Mouse (Mus musculus) right cerebral cortex, postnatal 10 days (tissue): ENCODE measurements around the gene Dlgap3.

Experiments
- DNase-seq, 2 experiments: peaks; one replicate each; pipeline ENCODE4 v3.0.0; 2021; ENCODE audit warnings: low spot score in 2 of 2

The Dlgap3 gene

GRCm38 (mm10) chr4:127258186-127258897 is 89.3 kb downstream of the Dlgap3 start:
- DNase-seq = no peak

GRCm38 (mm10) chr4:127261601-127262000 is 92.6 kb downstream of the Dlgap3 start:
- no peak for DNase-seq

- DNase-seq = no peak
Measured at GRCm38 (mm10) chr4:127263438-127264182, 94.6 kb downstream of the Dlgap3 start.

- no peak for DNase-seq
Measured at GRCm38 (mm10) chr4:127264183-127264554, 95.2 kb downstream of the Dlgap3 start.

GRCm38 (mm10) chr4:127278451-127279001 is 109.5 kb downstream of the Dlgap3 start:
- DNase-seq = no peak

- no peak for DNase-seq
Measured at GRCm38 (mm10) chr4:127279241-127279640, 110.2 kb downstream of the Dlgap3 start.
